Mouse (Mus musculus): ENCODE measurements around the gene Gm21773. TPM values are rescaled to one million over a fixed set of nuclear protein-coding genes. Genes with fewer than 3 reads are reported as not detected.
"Not testable (repeated sequence)": the region's sequence is repeated elsewhere in the genome, so short reads cannot be mapped to it uniquely, and the experiment has no call there.

Gm21773 gene
- polyA plus RNA-seq (2014; fragmentation: Nextera tagmentation; extraction: Ambion mirVana) = not detected in 2 replicates

GRCm38 (mm10) chrY:25309260-25309659 lies at the start of gene Gm21773:
Gene Gm21773 (minus strand): TSS chrY:25309360.
- not testable (repeated sequence) for H3K9ac ChIP-seq (ENCODE audit: low read depth, low read length); H3K27ac ChIP-seq (ENCODE audit: low read depth, low read length); H3K9me3 ChIP-seq (ENCODE audit: control insufficient read depth, low read length); ATAC-seq (ENCODE audit: low FRiP score, low TSS enrichment); H3K4me3 ChIP-seq (ENCODE audit: low read length); H3K4me2 ChIP-seq (replicated peaks; ENCODE audit: low read depth, low read length); H3K4me1 ChIP-seq (ENCODE audit: control insufficient read depth, insufficient read depth, low read length); H3K27me3 ChIP-seq (ENCODE audit: control insufficient read depth, insufficient read depth, low read length); H3K36me3 ChIP-seq (ENCODE audit: control insufficient read depth, insufficient read depth, low read length)
- no CpG with 5 or more reads among the region's 2 CpGs for WGBS

Measured in kidney, embryonic 14.5 days (tissue).